Mouse (Mus musculus) forebrain, postnatal 0 days (tissue): Measurements from ENCODE around the gene Cyp26b1. TPM values are rescaled to one million over a fixed set of nuclear protein-coding genes. Genes with fewer than 3 reads are reported as not detected.

Experiments used
- ATAC-seq: fragments of 200-750 bp; cut with Nextera tagmentation; 2 replicates; pipeline ENCODE4 v1.8.0; 2017; ENCODE audit warnings: mild to moderate bottlenecking, moderate library complexity
- DNase-seq: peaks from one replicate; pipeline ENCODE4 v3.0.0-alpha.2; 2015
- H3K27ac ChIP-seq: fragments of 300-500 bp; sonication (generic); 2 replicates; pipeline ENCODE4 v1.5.1; 2014; ENCODE audit warnings: low read depth, mild to moderate bottlenecking, antibody characterized with exemption, low read length, moderate library complexity, mixed read lengths
- H3K27me3 ChIP-seq: fragments of 300-500 bp; sonication (generic); 2 replicates; pipeline ENCODE4 v1.6.1; 2014; ENCODE audit warnings: mild to moderate bottlenecking, low read length, mixed read lengths; ENCODE audit not compliant: insufficient read depth
- H3K36me3 ChIP-seq: fragments of 300-500 bp; sonication (generic); 2 replicates; pipeline ENCODE4 v1.6.1; 2014; ENCODE audit warnings: mild to moderate bottlenecking, moderate library complexity; ENCODE audit not compliant: insufficient read depth
- H3K4me1 ChIP-seq: fragments of 300-500 bp; sonication (generic); 2 replicates; pipeline ENCODE4 v1.6.1; 2014; ENCODE audit warnings: antibody characterized with exemption; ENCODE audit not compliant: insufficient read depth
- H3K4me2 ChIP-seq: fragments of 300-500 bp; sonication (generic); 2 replicates; pipeline ENCODE4 v1.6.1; 2014; ENCODE audit warnings: low read depth, mild to moderate bottlenecking, moderate library complexity
- H3K4me3 ChIP-seq: fragments of 300-500 bp; sonication (generic); 2 replicates; pipeline ENCODE4 v1.5.1; 2014; ENCODE audit warnings: low read depth, low read length, mixed read lengths
- H3K9ac ChIP-seq: fragments of 300-500 bp; sonication (generic); 2 replicates; pipeline ENCODE4 v1.6.1; 2014; ENCODE audit warnings: mild to moderate bottlenecking
- H3K9me3 ChIP-seq: fragments of 300-500 bp; sonication (generic); 2 replicates; pipeline ENCODE4 v1.6.1; 2016; ENCODE audit warnings: low read length
- CTCF ChIP-seq: sonication (generic); IDR thresholded peaks from 2 replicates; pipeline ENCODE4 v1.5.1; 2016; ENCODE audit warnings: antibody characterized with exemption, control low read depth, low read depth
- WGBS: fragments of 180-500 bp; shearing (Covaris S2); extraction: QIAGEN DNeasy Blood & Tissue Kit; methylation state at CpG from one replicate; pipeline ENCODE4 v1.1.7; 2014; 5-methylcytosine and 5-hydroxymethylcytosine counted together
- polyA plus RNA-seq: library from polyadenylated mRNA; unstranded; fragments of >200 nt; fragmentation: Nextera tagmentation; extraction: Ambion mirVana; gene quantifications from 2 replicates; pipeline ENCODE4 v1.2.1, GENCODE M21; 2015
- total RNA-seq: library from RNA; depleted of rRNA; stranded (reverse); fragments of >200 nt; gene quantifications from 2 replicates; pipeline ENCODE4 v1.2.3, GENCODE M21; 2014

Gene Cyp26b1
- total and polyA plus RNA-seq, 2 experiments from 2014 or later, result 6.5 to 10.6 TPM

- H3K4me1 ChIP-seq, result no peaks in the 10 kb centered on the region
- no peak overlapping the region for H3K4me3 ChIP-seq
- H3K9me3 ChIP-seq, result no peaks in the 10 kb centered on the region
- no peak overlapping the region for H3K9ac ChIP-seq
- no peak overlapping the region for H3K4me2 ChIP-seq
- no peak overlapping the region for H3K27ac ChIP-seq
- WGBS, result 66% methylated on average over 4 of the region's 4 CpGs
- DNase-seq, result no peak
- H3K36me3 ChIP-seq, result no peaks in the 10 kb centered on the region
- TF ChIP-seq CTCF, result no peak
- ATAC-seq, result no peak
- H3K27me3 ChIP-seq, result no peaks in the 10 kb centered on the region
These were observed 30.8 kb downstream of the Cyp26b1 start for GRCm38 (mm10) chr6:84562948-84563347.

GRCm38 (mm10) chr6:84561171-84561570 is 32.5 kb downstream of the Cyp26b1 start:
- Histone ChIP-seq H3K4me1 (no peaks in the 10 kb centered on the region), H3K4me3 (no peak overlapping the region), H3K27ac (no peak overlapping the region), H3K36me3 (no peaks in the 10 kb centered on the region), H3K9me3 (no peaks in the 10 kb centered on the region), H3K9ac (no peak overlapping the region), H3K27me3 (no peaks in the 10 kb centered on the region), H3K4me2 (no peak overlapping the region)
- WGBS, result 97% methylated on average over 1 of the region's 1 CpGs
- DNase-seq, result no peak
- no peak for TF ChIP-seq CTCF
- no peak for ATAC-seq

- ATAC-seq (no peak), DNase-seq (no peak)
- no peak for TF ChIP-seq CTCF
- H3K9ac ChIP-seq, result no peak overlapping the region
- no peaks in the 10 kb centered on the region for H3K9me3 ChIP-seq
- no peak overlapping the region for H3K27ac ChIP-seq
- no peaks in the 10 kb centered on the region for H3K36me3 ChIP-seq
- H3K27me3 ChIP-seq, result no peaks in the 10 kb centered on the region
- WGBS, result 73% methylated on average over 9 of the region's 9 CpGs
- H3K4me2 ChIP-seq, result no peak overlapping the region
- H3K4me3 ChIP-seq, result no peak overlapping the region
- no peaks in the 10 kb centered on the region for H3K4me1 ChIP-seq
These were observed 43.8 kb downstream of the Cyp26b1 start for GRCm38 (mm10) chr6:84549852-84550437.

GRCm38 (mm10) chr6:84545428-84545827 is 48.3 kb downstream of the Cyp26b1 start:
- Histone ChIP-seq H3K4me1 (no peaks in the 10 kb centered on the region), H3K4me3 (no peak overlapping the region), H3K27me3 (no peaks in the 10 kb centered on the region), H3K9me3 (no peaks in the 10 kb centered on the region), H3K9ac (no peak overlapping the region), H3K4me2 (no peak overlapping the region), H3K27ac (no peak overlapping the region), H3K36me3 (no peaks in the 10 kb centered on the region)
- ATAC-seq (no peak), DNase-seq (no peak)
- TF ChIP-seq CTCF, result peak; percentile 23; the same call in 1 of the 2 replicates
- WGBS, result 77% methylated on average over 2 of the region's 2 CpGs

- WGBS, result 76% methylated on average over 3 of the region's 3 CpGs
- Histone ChIP-seq H3K4me3 (no peak overlapping the region), H3K9me3 (no peaks in the 10 kb centered on the region), H3K27me3 (no peaks in the 10 kb centered on the region), H3K36me3 (no peaks in the 10 kb centered on the region), H3K9ac (no peak overlapping the region), H3K4me1 (no peaks in the 10 kb centered on the region), H3K27ac (no peak overlapping the region), H3K4me2 (no peak overlapping the region)
- no peak for ATAC-seq
- no peak for DNase-seq
- no peak for TF ChIP-seq CTCF
These were observed 49.3 kb downstream of the Cyp26b1 start for GRCm38 (mm10) chr6:84544359-84544758.

GRCm38 (mm10) chr6:84543516-84543915 is 50.2 kb downstream of the Cyp26b1 start:
- Histone ChIP-seq H3K36me3 (no peaks in the 10 kb centered on the region), H3K9me3 (no peaks in the 10 kb centered on the region), H3K27me3 (no peaks in the 10 kb centered on the region), H3K4me1 (no peaks in the 10 kb centered on the region), H3K27ac (no peak overlapping the region), H3K4me2 (no peak overlapping the region), H3K4me3 (no peak overlapping the region), H3K9ac (no peak overlapping the region)
- TF ChIP-seq CTCF, result no peak
- 41% methylated on average over 5 of the region's 5 CpGs for WGBS
- DNase-seq (no peak), ATAC-seq (no peak)

- no peaks in the 10 kb centered on the region for H3K36me3 ChIP-seq
- no peaks in the 10 kb centered on the region for H3K27me3 ChIP-seq
- H3K9me3 ChIP-seq, result no peaks in the 10 kb centered on the region
- no peak overlapping the region for H3K4me2 ChIP-seq
- ATAC-seq, result no peak
- H3K4me1 ChIP-seq, result no peaks in the 10 kb centered on the region
- no peak overlapping the region for H3K9ac ChIP-seq
- WGBS, result 64% methylated on average over 4 of the region's 4 CpGs
- H3K4me3 ChIP-seq, result no peak overlapping the region
- no peak overlapping the region for H3K27ac ChIP-seq
- no peak for TF ChIP-seq CTCF
- no peak for DNase-seq
These were observed 53.8 kb downstream of the Cyp26b1 start for GRCm38 (mm10) chr6:84539924-84540323.
